Comparison of ENCODE assay signal across 11 mouse cellular contexts in the genomic region with DNA sequence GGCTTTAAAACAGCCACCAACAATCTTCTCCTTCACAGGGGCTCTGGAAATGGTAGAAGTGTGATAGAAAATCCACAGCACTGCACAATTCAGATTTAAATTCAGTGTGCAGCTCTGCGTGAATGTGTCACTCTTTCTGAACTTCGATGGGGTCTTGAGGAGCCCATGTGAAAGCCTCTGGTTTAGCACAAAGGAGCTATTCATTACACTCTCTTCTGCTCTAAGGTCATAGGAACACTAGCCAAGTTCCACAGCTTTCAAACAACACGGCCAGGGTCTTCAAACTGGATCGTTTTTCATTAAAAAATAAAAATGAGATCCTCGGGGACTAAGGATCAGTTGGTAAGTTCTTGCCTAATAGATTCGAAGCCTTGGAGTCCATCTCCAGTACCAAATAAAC. TPM values are rescaled to one million over a fixed set of nuclear protein-coding genes. Genes with fewer than 3 reads are reported as not detected.
A peak's percentile ranks its signal among the peaks of the same experiment; 100 is the strongest.
DNase-seq lines count a peak whose midpoint lies in the region; ATAC-seq lines count a peak whose summit lies in the region.
"Had no signal": no experiment of that assay in that cellular context is flagged by ENCODE, and none has a peak within 500 bp of the region (broad histone marks: within the 10 kb centered on the region; RNA-seq: fewer than 3 reads in every experiment).

No protein-coding gene starts in this region.

- peaks cover 2% of the 10 kb centered on the region; the same call in 1 of the 2 replicates for H3K36me3 ChIP-seq in heart, embryonic 16.5 days (ENCODE audit: control insufficient read depth, insufficient read depth)
- peaks cover 8% of the 10 kb centered on the region for H3K36me3 ChIP-seq in embryonic facial prominence, embryonic 13.5 days
- no peaks in the 10 kb centered on the region for H3K36me3 ChIP-seq in forebrain, embryonic 16.5 days (ENCODE audit: control insufficient read depth, insufficient read depth)
- H3K36me3 ChIP-seq in liver, embryonic 12.5 days: peaks cover 20% of the 10 kb centered on the region

- peaks cover 51% of the 10 kb centered on the region for H3K4me1 ChIP-seq in heart, embryonic 16.5 days (ENCODE audit: control insufficient read depth, insufficient read depth, low read length)
- H3K4me1 ChIP-seq in embryonic facial prominence, embryonic 13.5 days: peaks cover 37% of the 10 kb centered on the region
- H3K4me1 ChIP-seq in forebrain, embryonic 16.5 days (replicated peaks; ENCODE audit: control insufficient read depth, insufficient read depth, low read length): peaks cover 27% of the 10 kb centered on the region
- peaks cover 71% of the 10 kb centered on the region for H3K4me1 ChIP-seq in liver, embryonic 12.5 days

- WGBS in heart, embryonic 16.5 days: 69% methylated on average over 6 of the region's 6 CpGs
- 40% methylated on average over 6 of the region's 6 CpGs for WGBS in embryonic facial prominence, embryonic 13.5 days
- WGBS in forebrain, embryonic 16.5 days: 7% methylated on average over 6 of the region's 6 CpGs
- 79% methylated on average over 6 of the region's 6 CpGs for WGBS in liver, embryonic 12.5 days (ENCODE audit: insufficient replicate concordance)

- no peak for DNase-seq in heart, adult 9 months (ENCODE audit: low spot score in 2 of 2)
- no peak for DNase-seq in testis, postnatal 14 days (ENCODE audit: low spot score)
- DNase-seq in MN1 (ENCODE audit: low spot score): no peak
- no peak for DNase-seq in c-Kit-positive CD71-positive TER-119-positive erythroid progenitor cells, embryonic 14.5 days (ENCODE audit: low spot score)
- DNase-seq: kidney, postnatal 10 days had no signal

- H3K27me3 ChIP-seq in heart, embryonic 16.5 days (ENCODE audit: control insufficient read depth, insufficient read depth, low read length): no peaks in the 10 kb centered on the region
- H3K27me3 ChIP-seq in embryonic facial prominence, embryonic 13.5 days: peaks cover 8% of the 10 kb centered on the region
- H3K27me3 ChIP-seq in forebrain, embryonic 16.5 days (replicated peaks; ENCODE audit: control insufficient read depth, insufficient read depth, low read length): no peaks in the 10 kb centered on the region
- H3K27me3 ChIP-seq in liver, embryonic 12.5 days (replicated peaks): peaks cover 3% of the 10 kb centered on the region

- H3K4me3 ChIP-seq in heart, embryonic 16.5 days (ENCODE audit: low read length): no peak overlapping the region
- no peak overlapping the region for H3K4me3 ChIP-seq in embryonic facial prominence, embryonic 13.5 days
- H3K4me3 ChIP-seq in forebrain, embryonic 16.5 days (replicated peaks; ENCODE audit: low read length): no peak overlapping the region
- H3K4me3 ChIP-seq in liver, embryonic 12.5 days: peak overlapping the region; percentile 18

- no peaks in the 10 kb centered on the region for H3K9me3 ChIP-seq in heart, embryonic 16.5 days (replicated peaks; ENCODE audit: control insufficient read depth, low read length)
- no peaks in the 10 kb centered on the region for H3K9me3 ChIP-seq in embryonic facial prominence, embryonic 13.5 days
- no peaks in the 10 kb centered on the region for H3K9me3 ChIP-seq in forebrain, embryonic 16.5 days (ENCODE audit: control insufficient read depth, low read length)
- H3K9me3 ChIP-seq in liver, embryonic 12.5 days (replicated peaks): no peaks in the 10 kb centered on the region

- no peak overlapping the region for H3K4me2 ChIP-seq in heart, embryonic 16.5 days (ENCODE audit: low read depth, low read length)
- H3K4me2 ChIP-seq in embryonic facial prominence, embryonic 13.5 days: peak overlapping the region; percentile 22
- no peak overlapping the region for H3K4me2 ChIP-seq in forebrain, embryonic 16.5 days (ENCODE audit: low read length)
- H3K4me2 ChIP-seq in liver, embryonic 12.5 days: peak overlapping the region; percentile 88

- ATAC-seq in heart, embryonic 16.5 days (replicated peaks; ENCODE audit: extremely low read depth, insufficient read depth, low FRiP score): no peak
- ATAC-seq in embryonic facial prominence, embryonic 13.5 days (ENCODE audit: insufficient number of reproducible peaks, insufficient read depth, low FRiP score, low TSS enrichment, low read depth): no peak
- no peak for ATAC-seq in forebrain, embryonic 16.5 days
- ATAC-seq in liver, embryonic 12.5 days: no peak

- 0 out of 2 replicates have a peak overlapping the region, but pooled peaks have one; percentile 0 for H3K27ac ChIP-seq in heart, embryonic 16.5 days (ENCODE audit: low read length)
- no peak overlapping the region; the same call in 1 of the 2 replicates for H3K27ac ChIP-seq in embryonic facial prominence, embryonic 13.5 days
- peak overlapping the region; percentile 43 for H3K27ac ChIP-seq in forebrain, embryonic 16.5 days (ENCODE audit: low read length)
- peak overlapping the region; percentile 59 for H3K27ac ChIP-seq in liver, embryonic 12.5 days

- no peak overlapping the region for H3K9ac ChIP-seq in heart, embryonic 16.5 days (ENCODE audit: low read length)
- H3K9ac ChIP-seq in embryonic facial prominence, embryonic 13.5 days: no peak overlapping the region
- H3K9ac ChIP-seq in forebrain, embryonic 16.5 days (replicated peaks; ENCODE audit: low read depth, low read length): no peak overlapping the region
- peak overlapping the region; percentile 18; the same call in 1 of the 2 replicates for H3K9ac ChIP-seq in liver, embryonic 12.5 days

RNA-seq across cellular contexts. Expression of gene Oat, which starts 3.0 kb away (rescaled TPM):
- polyA plus RNA-seq in heart, embryonic 16.5 days (2015; fragmentation: Nextera tagmentation; extraction: Ambion mirVana): 214 and 222 TPM in 2 replicates
- 175 and 200 TPM in 2 replicates for polyA plus RNA-seq in embryonic facial prominence, embryonic 13.5 days (2015; fragmentation: Nextera tagmentation; extraction: Ambion mirVana)
- polyA plus RNA-seq in forebrain, embryonic 16.5 days (2015; fragmentation: Nextera tagmentation; extraction: Ambion mirVana): 111 and 133 TPM in 2 replicates
- 94.4 and 96.9 TPM in 2 replicates for polyA plus RNA-seq in liver, embryonic 12.5 days (2016; fragmentation: Nextera tagmentation; extraction: Ambion mirVana)

RNA-seq across cellular contexts. Expression of gene Nkx1-2, which starts 26.2 kb away (rescaled TPM):
- polyA plus RNA-seq in heart, embryonic 16.5 days (2015; fragmentation: Nextera tagmentation; extraction: Ambion mirVana): not detected in 2 replicates
- not detected in 2 replicates for polyA plus RNA-seq in embryonic facial prominence, embryonic 13.5 days (2015; fragmentation: Nextera tagmentation; extraction: Ambion mirVana)
- 0.11 TPM in 1 of 2 replicates, not detected in the other for polyA plus RNA-seq in forebrain, embryonic 16.5 days (2015; fragmentation: Nextera tagmentation; extraction: Ambion mirVana)
- polyA plus RNA-seq in liver, embryonic 12.5 days (2016; fragmentation: Nextera tagmentation; extraction: Ambion mirVana): not detected in 2 replicates
- polyA plus RNA-seq: cerebellum, adult 2 months; liver, adult 2 months had no signal

RNA-seq across cellular contexts. Expression of gene Lhpp, which starts 37.2 kb away (rescaled TPM):
- 23.7 and 25.1 TPM in 2 replicates for polyA plus RNA-seq in heart, embryonic 16.5 days (2015; fragmentation: Nextera tagmentation; extraction: Ambion mirVana)
- 17.5 and 19.9 TPM in 2 replicates for polyA plus RNA-seq in embryonic facial prominence, embryonic 13.5 days (2015; fragmentation: Nextera tagmentation; extraction: Ambion mirVana)
- polyA plus RNA-seq in forebrain, embryonic 16.5 days (2015; fragmentation: Nextera tagmentation; extraction: Ambion mirVana): 26.4 and 31.2 TPM in 2 replicates
- polyA plus RNA-seq in liver, embryonic 12.5 days (2016; fragmentation: Nextera tagmentation; extraction: Ambion mirVana): 8.9 and 9.2 TPM in 2 replicates

Comparison
In these comparisons a context has a peak if more than half of its experiments do, and no peak if none do; other contexts are left out.
1. H3K4me2 ChIP-seq: peak in embryonic facial prominence, embryonic 13.5 days (single experiment) and liver, embryonic 12.5 days (single experiment); none in heart, embryonic 16.5 days (single experiment) and forebrain, embryonic 16.5 days (single experiment).